Mouse (Mus musculus): ENCODE data around the gene Dupd1. TPM values are rescaled to one million over a fixed set of nuclear protein-coding genes. Genes with fewer than 3 reads are reported as not detected.

The Dupd1 gene
- polyA plus RNA-seq (2012; rRNA removed), result 0.32 and 0.92 TPM in 2 replicates

GRCm38 (mm10) chr14:21714486-21714885 lies at the start of gene Dupd1:
Gene Dupd1, minus strand, starts transcription at chr14:21714576.

GRCm38 (mm10) chr14:21750881-21751542 lies 36.6 kb upstream of the Dupd1 start, which contains the start of gene Dusp13:
Gene Dusp13, minus strand, starts transcription at chr14:21751181.

GRCm38 (mm10) chr14:21750008-21750880 lies 35.9 kb upstream of the Dupd1 start, which contains the start of gene Samd8:
Gene Samd8, plus strand, starts transcription at chr14:21750531.

Other genes with a start within 250 kb of the Dupd1 start
- 16.0 and 20.1 TPM in 2 replicates for gene Kat6b, start 233.1 kb downstream of the Dupd1 start, polyA plus RNA-seq (2012; rRNA removed)
- gene Samd8, start 36.0 kb upstream of the Dupd1 start, polyA plus RNA-seq (2012; rRNA removed), result 22.9 and 26.4 TPM in 2 replicates
- 1.1 and 1.2 TPM in 2 replicates for gene Dusp13, start 36.6 kb upstream of the Dupd1 start, polyA plus RNA-seq (2012; rRNA removed)
- 112 and 159 TPM in 2 replicates for gene Vdac2, start 110.7 kb upstream of the Dupd1 start, polyA plus RNA-seq (2012; rRNA removed)
- gene Comtd1, start 134.4 kb upstream of the Dupd1 start, polyA plus RNA-seq (2012; rRNA removed), result 69.4 and 80.6 TPM in 2 replicates

Measured in ovary, adult 2 months (tissue).